Mouse (Mus musculus) liver, adult 2 months (tissue): ENCODE results near the gene Tnk1. TPM values are rescaled to one million over a fixed set of nuclear protein-coding genes. Genes with fewer than 3 reads are reported as not detected.
A peak's percentile ranks its signal among the peaks of the same experiment; 100 is the strongest.

ENCODE experiments used
- DNase-seq: peaks from one replicate; pipeline ENCODE4 v3.0.0-alpha.2; 2011; ENCODE audit warnings: low read depth, low spot score; ENCODE audit errors: extremely low read depth
- H3K27ac ChIP-seq: fragments of 200-500 bp; replicated peaks from 2 replicates; pipeline ENCODE4 v1.5.1; 2012; ENCODE audit warnings: low read depth, mild to moderate bottlenecking, control low read depth, inconsistent platforms, low read length; ENCODE audit not compliant: insufficient read depth
- H3K27me3 ChIP-seq: fragments of 200-500 bp; 2 replicates; pipeline ENCODE4 v1.6.1; 2012; ENCODE audit warnings: mild to moderate bottlenecking, moderate library complexity, low read length, inconsistent platforms; ENCODE audit not compliant: control insufficient read depth, insufficient read depth
- H3K36me3 ChIP-seq: fragments of 200-500 bp; 2 replicates; pipeline ENCODE4 v1.6.1; 2012; ENCODE audit warnings: low read length, inconsistent platforms; ENCODE audit not compliant: control insufficient read depth, insufficient read depth
- H3K4me1 ChIP-seq: fragments of 200-500 bp; 2 replicates; pipeline ENCODE4 v1.6.1; 2011; ENCODE audit warnings: low read length; ENCODE audit not compliant: control insufficient read depth, insufficient read depth
- H3K4me3 ChIP-seq: fragments of 200-500 bp; 2 replicates; pipeline ENCODE4 v1.5.1; 2011; ENCODE audit warnings: low read depth, mild to moderate bottlenecking, control low read depth, low read length, moderate library complexity; ENCODE audit not compliant: insufficient read depth
- H3K79me2 ChIP-seq: fragments of 200-500 bp; 2 replicates; pipeline ENCODE4 v1.6.1; 2012; ENCODE audit warnings: inconsistent platforms, mild to moderate bottlenecking, low read length, moderate library complexity; ENCODE audit not compliant: control insufficient read depth, insufficient read depth
- H3K9ac ChIP-seq: fragments of 200-500 bp; 2 replicates; pipeline ENCODE4 v1.6.1; 2012; ENCODE audit warnings: low read depth, mild to moderate bottlenecking, control low read depth, inconsistent platforms, low read length
- CTCF ChIP-seq: fragments of 200-500 bp; IDR thresholded peaks from 2 replicates; pipeline ENCODE4 v1.5.1; 2011; ENCODE audit warnings: low read depth, low read length, control low read depth
- POLR2A ChIP-seq: fragments of 200-500 bp; IDR thresholded peaks from 2 replicates; pipeline ENCODE4 v1.6.1; 2011; ENCODE audit warnings: low read length, control low read depth; ENCODE audit not compliant: insufficient read depth; ENCODE audit errors: extremely low read depth
- WGBS: fragments of 180-500 bp; shearing (Covaris S2); methylation state at CpG from one replicate; pipeline ENCODE4 v1.1.7; 2018; 5-methylcytosine and 5-hydroxymethylcytosine counted together
- polyA plus RNA-seq: library from polyadenylated mRNA; depleted of rRNA; stranded (reverse); fragments of >200 nt; gene quantifications from 2 replicates; pipeline ENCODE4 v1.2.3, GENCODE M21; 2012
- total RNA-seq: library from RNA; depleted of rRNA; stranded (reverse); fragments of >200 nt; gene quantifications from 2 replicates; pipeline ENCODE4 v1.2.3, GENCODE M21; 2014

Tnk1 gene
- total and polyA plus RNA-seq, 2 experiments, result 0.17 to 0.18 TPM

- peak within 1 kb of the TSS; percentile 64 for H3K4me3 ChIP-seq
- no peaks in the 10 kb centered on the region for H3K27me3 ChIP-seq
- H3K9ac ChIP-seq, result peak within 1 kb of the TSS; percentile 67
- TF ChIP-seq CTCF, result no peak
- TF ChIP-seq POLR2A, result 0 out of 2 replicates have a peak, but pooled peaks have one; percentile 37
- no peaks in the 10 kb centered on the region for H3K79me2 ChIP-seq
- H3K27ac ChIP-seq, result peak within 1 kb of the TSS; percentile 69
- H3K4me1 ChIP-seq, result no peaks in the 10 kb centered on the region
- 2% methylated on average over 38 of the region's 38 CpGs for WGBS
- peak; percentile 82 for DNase-seq
- peaks cover 2% of the 10 kb centered on the region; the same call in 1 of the 2 replicates for H3K36me3 ChIP-seq
Observed at GRCm38 (mm10) chr11:69900471-69901405, 42.2 kb upstream of the Tnk1 start, which contains the start of the genes 2810408A11Rik and Neurl4. Gene 2810408A11Rik (minus strand): TSS chr11:69900987. Gene Neurl4 (plus strand): TSS chr11:69901072.

- 46% methylated on average over 4 of the region's 4 CpGs for WGBS
- no peak for TF ChIP-seq POLR2A
- TF ChIP-seq CTCF, result no peak
- Histone ChIP-seq H3K79me2 (no peaks in the 10 kb centered on the region), H3K4me1 (no peaks in the 10 kb centered on the region), H3K36me3 (peaks cover 2% of the 10 kb centered on the region; the same call in 1 of the 2 replicates), H3K9ac (no peak overlapping the region), H3K27me3 (no peaks in the 10 kb centered on the region), H3K27ac (no peak overlapping the region), H3K4me3 (no peak overlapping the region)
- no peak for DNase-seq
Observed at GRCm38 (mm10) chr11:69899870-69900269, 41.3 kb upstream of the Tnk1 start.

- 79% methylated on average over 4 of the region's 4 CpGs for WGBS
- no peaks in the 10 kb centered on the region for H3K79me2 ChIP-seq
- DNase-seq, result no peak
- no peak within 1 kb of the TSS for H3K4me3 ChIP-seq
- no peaks in the 10 kb centered on the region for H3K4me1 ChIP-seq
- H3K27me3 ChIP-seq, result no peaks in the 10 kb centered on the region
- no peak within 1 kb of the TSS for H3K9ac ChIP-seq
- no peak for TF ChIP-seq POLR2A
- no peak for TF ChIP-seq CTCF
- no peak within 1 kb of the TSS for H3K27ac ChIP-seq
- H3K36me3 ChIP-seq, result no peaks in the 10 kb centered on the region
Observed at GRCm38 (mm10) chr11:69895291-69895690, 36.8 kb upstream of the Tnk1 start, which contains the start of gene Acap1. Gene Acap1 (minus strand): TSS chr11:69895539.

- Histone ChIP-seq H3K79me2 (no peaks in the 10 kb centered on the region), H3K27me3 (no peaks in the 10 kb centered on the region), H3K9ac (no peak overlapping the region), H3K4me3 (no peak overlapping the region), H3K4me1 (no peaks in the 10 kb centered on the region), H3K27ac (no peak overlapping the region), H3K36me3 (no peaks in the 10 kb centered on the region)
- 72% methylated on average over 5 of the region's 5 CpGs for WGBS
- no peak for TF ChIP-seq CTCF
- TF ChIP-seq POLR2A, result no peak
- no peak for DNase-seq
Observed at GRCm38 (mm10) chr11:69894671-69895070, 36.1 kb upstream of the Tnk1 start.

- H3K79me2 ChIP-seq, result no peaks in the 10 kb centered on the region
- 78% methylated on average over 4 of the region's 4 CpGs for WGBS
- H3K27me3 ChIP-seq, result no peaks in the 10 kb centered on the region
- H3K4me1 ChIP-seq, result no peaks in the 10 kb centered on the region
- no peak for DNase-seq
- no peak overlapping the region for H3K27ac ChIP-seq
- H3K36me3 ChIP-seq, result no peaks in the 10 kb centered on the region
- no peak overlapping the region for H3K9ac ChIP-seq
- no peak overlapping the region for H3K4me3 ChIP-seq
- TF ChIP-seq CTCF (no peak), POLR2A (no peak)
Observed at GRCm38 (mm10) chr11:69891482-69891881, 33.0 kb upstream of the Tnk1 start.
